Mouse (Mus musculus): Measurements from ENCODE around the gene Ppcs.

DNA sequence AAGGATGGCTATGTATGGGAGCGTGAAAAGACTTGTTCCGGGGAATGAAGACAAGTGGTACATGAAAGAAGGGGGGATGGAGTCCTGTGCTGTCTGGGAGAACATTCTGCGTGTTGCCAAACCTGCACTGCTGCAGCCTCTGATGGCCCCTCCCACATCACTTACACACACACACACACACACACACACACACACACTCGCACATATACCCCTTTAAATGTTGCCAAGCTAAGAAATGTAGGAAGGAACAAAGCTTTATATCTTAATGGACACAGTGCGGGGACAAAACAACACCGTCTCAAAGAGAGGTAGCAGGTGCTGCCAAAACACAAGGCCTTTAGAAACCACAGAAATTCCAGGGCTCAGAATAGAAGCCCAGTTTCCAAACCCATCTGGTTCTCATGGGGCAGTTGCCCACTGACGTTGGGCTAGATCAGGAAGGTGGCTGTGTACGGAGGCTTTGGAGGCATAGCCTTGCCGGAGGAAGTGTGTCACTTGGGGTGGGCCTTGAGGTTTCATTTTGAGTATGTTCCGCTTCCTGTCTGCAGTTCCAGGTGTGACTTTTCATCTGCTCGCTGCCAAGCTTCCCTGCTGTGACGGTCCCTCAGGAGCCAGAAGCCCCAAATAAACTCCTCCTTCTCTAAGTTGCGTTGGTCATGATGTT, 41.7 kb upstream of the Ppcs start:
- TF ChIP-seq POLR2A (IDR thresholded peaks at IDR 0.05; ENCODE audit: insufficient read length, low read depth) (no peak), POLR2AphosphoS2 (IDR thresholded peaks at IDR 0.05; ENCODE audit: insufficient read length, low read depth) (no peak), USF1 (IDR thresholded peaks at IDR 0.05; ENCODE audit: low read depth) (no peak)
